Mouse (Mus musculus) heart, adult 2 months (tissue): ENCODE measurements at regions not wholly inside any gene's neighbourhood (a gene's known extent, or its start where the extent isn't known, plus 50 kb on each side); places are given as distances from the start of the nearest gene placed in this dataset.

ENCODE experiments used
- DNase-seq, 2 experiments: peaks; one replicate each; pipeline ENCODE4 v3.0.0; 2021
- H3K27ac ChIP-seq: fragments of 200-600 bp; 2 replicates; pipeline ENCODE4 v1.8.1; 2022
- H3K27me3 ChIP-seq: fragments of 200-500 bp; 2 replicates; pipeline ENCODE4 v1.6.1; 2012; ENCODE audit warnings: mild to moderate bottlenecking, low read length, inconsistent platforms, mixed read lengths; ENCODE audit not compliant: control insufficient read depth, insufficient read depth
- H3K36me3 ChIP-seq: fragments of 200-500 bp; 2 replicates; pipeline ENCODE4 v1.6.1; 2012; ENCODE audit warnings: low read length, inconsistent platforms; ENCODE audit not compliant: control insufficient read depth, insufficient read depth
- H3K4me1 ChIP-seq: fragments of 200-500 bp; 2 replicates; pipeline ENCODE4 v1.6.1; 2011; ENCODE audit warnings: low read length; ENCODE audit not compliant: control insufficient read depth, insufficient read depth
- H3K4me3 ChIP-seq: fragments of 200-600 bp; 2 replicates; pipeline ENCODE4 v1.8.1; 2022
- H3K79me2 ChIP-seq: fragments of 200-500 bp; replicated peaks from 2 replicates; pipeline ENCODE4 v1.6.1; 2012; ENCODE audit warnings: mild to moderate bottlenecking, inconsistent platforms, low read length, moderate library complexity, mixed read lengths; ENCODE audit not compliant: control insufficient read depth, insufficient read depth
- H3K9ac ChIP-seq: fragments of 200-500 bp; 2 replicates; pipeline ENCODE4 v1.6.1; 2012; ENCODE audit warnings: low read depth, mild to moderate bottlenecking, control low read depth, inconsistent platforms, low read length, mixed read lengths
- CTCF ChIP-seq: fragments of 200-600 bp; IDR thresholded peaks from 2 replicates; pipeline ENCODE4 v1.8.1; 2022; ENCODE audit warnings: antibody characterized with exemption, mild to moderate bottlenecking, moderate library complexity
- EP300 ChIP-seq: fragments of 200-500 bp; IDR thresholded peaks from 2 replicates; pipeline ENCODE4 v1.6.1; 2011; ENCODE audit warnings: low read depth, low read length, control low read depth; ENCODE audit not compliant: insufficient read depth
- POLR2A ChIP-seq: fragments of 200-500 bp; IDR thresholded peaks from 2 replicates; pipeline ENCODE4 v1.6.1; 2011; ENCODE audit warnings: mild to moderate bottlenecking, low read depth, low read length, control low read depth; ENCODE audit not compliant: insufficient read depth
- WGBS: fragments of 180-500 bp; shearing (Covaris S2); methylation state at CpG from one replicate; pipeline ENCODE4 v1.1.7; 2018; 5-methylcytosine and 5-hydroxymethylcytosine counted together
- intact Hi-C: fragments of 180-260 bp; cut with DNase I; formaldehyde crosslinking; loops from one replicate; pipeline ENCODE4 v1.15.1; 2025

GRCm38 (mm10) chr12:106128944-106129724 lies 119.1 kb downstream of the Vrk1 start:
- no peaks in the 10 kb centered on the region for H3K79me2 ChIP-seq
- H3K36me3 ChIP-seq: no peaks in the 10 kb centered on the region
- no peak overlapping the region for H3K9ac ChIP-seq
- no peaks in the 10 kb centered on the region for H3K27me3 ChIP-seq
- 91% methylated on average over 23 of the region's 23 CpGs for WGBS
- no peaks in the 10 kb centered on the region for H3K4me1 ChIP-seq
- TF ChIP-seq POLR2A (no peak), EP300 (no peak), CTCF (no peak)
- no peak for DNase-seq
- intact Hi-C loops: no loop called here
- no peak overlapping the region for H3K4me3 ChIP-seq
- H3K27ac ChIP-seq: no peak overlapping the region

GRCm38 (mm10) chr12:106130071-106130676 lies 120.1 kb downstream of the Vrk1 start:
- DNase-seq: no peak
- Histone ChIP-seq H3K36me3 (no peaks in the 10 kb centered on the region), H3K9ac (no peak overlapping the region), H3K4me3 (no peak overlapping the region), H3K27ac (no peak overlapping the region), H3K79me2 (no peaks in the 10 kb centered on the region), H3K4me1 (no peaks in the 10 kb centered on the region), H3K27me3 (no peaks in the 10 kb centered on the region)
- TF ChIP-seq CTCF (no peak), EP300 (no peak), POLR2A (no peak)
- intact Hi-C loops: no loop called here
- 65% methylated on average over 11 of the region's 11 CpGs for WGBS

GRCm38 (mm10) chr12:106132715-106133114 lies 122.7 kb downstream of the Vrk1 start:
- 82% methylated on average over 8 of the region's 8 CpGs for WGBS
- H3K9ac ChIP-seq: no peak overlapping the region
- no peak overlapping the region for H3K27ac ChIP-seq
- no peak overlapping the region for H3K4me3 ChIP-seq
- intact Hi-C loops: no loop called here
- TF ChIP-seq POLR2A (no peak), EP300 (no peak), CTCF (no peak)
- H3K36me3 ChIP-seq: no peaks in the 10 kb centered on the region
- H3K4me1 ChIP-seq: no peaks in the 10 kb centered on the region
- no peaks in the 10 kb centered on the region for H3K27me3 ChIP-seq
- H3K79me2 ChIP-seq: no peaks in the 10 kb centered on the region
- no peak for DNase-seq

GRCm38 (mm10) chr12:106138466-106138865 lies 128.4 kb downstream of the Vrk1 start:
- H3K79me2 ChIP-seq: no peaks in the 10 kb centered on the region
- H3K4me1 ChIP-seq: no peaks in the 10 kb centered on the region
- WGBS: 85% methylated on average over 15 of the region's 15 CpGs
- H3K9ac ChIP-seq: no peak overlapping the region
- H3K4me3 ChIP-seq: no peak overlapping the region
- TF ChIP-seq POLR2A: no peak
- no peak for TF ChIP-seq CTCF
- TF ChIP-seq EP300: no peak
- intact Hi-C loops: no loop called here
- no peak overlapping the region for H3K27ac ChIP-seq
- H3K36me3 ChIP-seq: no peaks in the 10 kb centered on the region
- DNase-seq: no peak
- H3K27me3 ChIP-seq: no peaks in the 10 kb centered on the region

GRCm38 (mm10) chr12:106139491-106139890 lies 129.5 kb downstream of the Vrk1 start:
- H3K4me1 ChIP-seq: no peaks in the 10 kb centered on the region
- H3K27ac ChIP-seq: no peak overlapping the region
- no peaks in the 10 kb centered on the region for H3K36me3 ChIP-seq
- intact Hi-C loops: no loop called here
- 73% methylated on average over 11 of the region's 11 CpGs for WGBS
- no peaks in the 10 kb centered on the region for H3K79me2 ChIP-seq
- no peak overlapping the region for H3K4me3 ChIP-seq
- no peaks in the 10 kb centered on the region for H3K27me3 ChIP-seq
- DNase-seq: no peak
- no peak for TF ChIP-seq POLR2A
- no peak for TF ChIP-seq EP300
- H3K9ac ChIP-seq: no peak overlapping the region

GRCm38 (mm10) chr12:106139927-106140326 lies 129.9 kb downstream of the Vrk1 start:
- no peak for TF ChIP-seq CTCF
- no peak for TF ChIP-seq EP300
- TF ChIP-seq POLR2A: no peak
- DNase-seq: no peak
- Histone ChIP-seq H3K4me3 (no peak overlapping the region), H3K9ac (no peak overlapping the region), H3K36me3 (no peaks in the 10 kb centered on the region), H3K27me3 (no peaks in the 10 kb centered on the region), H3K4me1 (no peaks in the 10 kb centered on the region), H3K79me2 (no peaks in the 10 kb centered on the region), H3K27ac (no peak overlapping the region)
- intact Hi-C loops: no loop called here
- WGBS: 61% methylated on average over 5 of the region's 5 CpGs
